Mouse (Mus musculus) adrenal gland, postnatal 14 days (tissue): Measurements from ENCODE around the gene Tmem8b. TPM values are rescaled to one million over a fixed set of nuclear protein-coding genes. Genes with fewer than 3 reads are reported as not detected.

ENCODE experiments used
- DNase-seq: peaks from one replicate; pipeline ENCODE4 v3.0.0; 2021; ENCODE audit warnings: mixed read lengths
- long read RNA-seq, 2 experiments: library from polyadenylated mRNA; stranded (forward); transcript quantifications; one replicate each; pipeline ENCODE4 v2.0.0; 2021
- total RNA-seq: library from RNA; stranded (reverse); gene quantifications from 2 replicates; pipeline ENCODE4 v1.2.3, GENCODE M21; 2021

Tmem8b gene
- total RNA-seq = 7.2 and 9.9 TPM in 2 replicates
- long read RNA-seq, experiment 1 = 0 reads
- long read RNA-seq, experiment 2, full-length matches to known transcripts = 1 of 2 reads
- long read RNA-seq, experiment 2, partial matches to known transcripts = 1 of 2 reads
- long read RNA-seq, experiment 2, other reads (novel, unspliced or antisense) = 0 of 2 reads

DNA sequence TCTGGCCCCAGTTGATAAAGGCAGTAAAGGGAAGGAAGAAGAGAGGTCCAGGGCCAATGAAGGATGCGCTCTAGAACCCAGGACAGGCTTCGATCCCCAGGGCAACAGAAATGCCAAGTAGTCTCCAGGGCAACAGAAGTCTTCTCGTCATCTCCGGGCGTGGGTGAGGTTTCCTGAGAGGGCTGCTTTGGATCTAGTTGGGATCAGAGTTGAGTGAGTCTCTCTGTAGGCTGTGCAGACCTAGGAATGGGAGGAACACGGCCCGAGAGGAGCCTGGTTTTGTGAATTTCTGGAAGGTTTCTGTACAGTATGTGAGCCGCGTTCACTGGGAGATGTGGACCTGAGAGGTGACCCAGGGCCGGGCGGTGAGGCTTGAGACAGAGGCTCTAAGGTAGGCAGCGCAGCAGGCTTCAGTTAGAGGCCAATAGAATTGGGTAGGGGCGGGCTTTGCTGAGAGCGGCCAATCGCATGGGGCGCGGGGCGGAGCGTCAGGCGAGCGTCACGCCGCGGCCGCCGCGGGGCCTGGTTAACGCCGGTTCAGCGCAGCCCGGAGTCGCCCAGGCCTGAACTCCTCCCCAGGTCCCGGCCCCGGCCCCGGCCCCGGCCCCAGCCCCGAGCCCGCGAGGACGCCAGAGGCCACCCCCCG is at the start of gene Tmem8b, which contains the start of gene Fam221b:
TSS of gene Tmem8b (plus strand) at position 190 of the 646 bp plus-strand sequence.
TSS of gene Fam221b (minus strand) at position 364 of the 646 bp plus-strand sequence.
- DNase-seq = peak; percentile 94

DNA sequence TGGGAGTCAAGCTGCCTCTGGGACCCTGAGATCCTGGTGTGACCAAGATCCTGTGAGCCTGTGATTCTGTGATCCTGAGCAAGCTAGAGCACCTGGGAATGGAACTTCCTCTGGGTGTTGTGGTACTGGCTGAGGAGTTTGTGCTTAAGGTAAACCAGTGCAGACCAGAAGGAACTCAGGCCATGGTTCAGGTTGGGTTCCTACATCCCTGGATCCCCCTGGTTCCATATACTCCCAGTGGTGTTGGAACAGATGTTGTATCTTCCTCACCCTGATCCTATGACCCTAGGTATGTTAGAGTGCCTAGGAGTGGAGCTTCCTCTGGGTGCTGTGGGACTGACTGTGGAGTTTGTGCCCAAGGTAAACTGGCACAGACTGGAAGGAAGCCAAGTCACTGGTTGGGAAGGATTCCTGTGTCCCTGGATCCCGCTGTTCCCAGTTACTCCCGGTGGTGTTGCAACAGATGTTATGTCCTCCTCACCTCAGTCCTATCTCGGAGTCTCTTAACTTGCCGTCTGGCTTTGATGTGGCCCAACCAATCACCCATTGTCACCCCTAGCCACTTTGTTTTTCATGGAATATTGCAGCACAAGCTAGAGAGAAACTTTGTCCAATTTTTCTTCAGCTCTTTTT is 48.5 kb upstream of the Tmem8b start:
- peak; percentile 37 for DNase-seq

DNA sequence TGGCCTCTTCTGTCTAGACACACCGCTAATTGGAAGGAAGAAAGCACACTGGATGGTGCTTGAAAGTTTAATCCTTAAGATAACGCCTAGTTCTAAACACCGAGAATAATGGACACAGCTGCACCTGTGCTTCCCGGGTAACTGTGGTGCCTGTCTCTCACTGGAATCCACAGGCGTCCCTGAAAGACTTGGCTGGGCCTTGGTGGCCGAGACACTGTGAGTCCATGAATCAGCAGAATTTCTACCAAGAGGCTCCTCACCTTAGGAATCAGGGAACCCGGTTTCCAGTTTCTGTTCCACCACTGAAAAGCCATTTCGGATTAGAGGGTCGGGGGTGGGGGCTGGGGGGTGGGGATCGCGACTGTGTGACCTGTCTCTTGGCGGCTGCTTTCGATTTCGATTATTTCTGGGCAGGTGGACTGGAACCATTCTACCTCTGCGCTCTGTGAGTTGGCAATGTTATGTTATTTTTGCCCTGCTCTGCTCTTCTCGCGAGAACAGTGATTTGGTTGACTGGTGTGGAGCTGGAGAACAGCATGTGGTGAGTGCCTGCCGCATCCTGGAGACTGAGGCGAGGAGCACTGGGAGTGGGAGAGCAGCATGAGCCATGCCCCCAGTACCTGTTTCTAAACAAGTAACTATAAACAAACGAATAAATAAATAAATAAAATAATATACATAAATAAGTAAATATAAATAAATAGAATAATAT is 39.5 kb upstream of the Tmem8b start:
- no peak for DNase-seq

DNA sequence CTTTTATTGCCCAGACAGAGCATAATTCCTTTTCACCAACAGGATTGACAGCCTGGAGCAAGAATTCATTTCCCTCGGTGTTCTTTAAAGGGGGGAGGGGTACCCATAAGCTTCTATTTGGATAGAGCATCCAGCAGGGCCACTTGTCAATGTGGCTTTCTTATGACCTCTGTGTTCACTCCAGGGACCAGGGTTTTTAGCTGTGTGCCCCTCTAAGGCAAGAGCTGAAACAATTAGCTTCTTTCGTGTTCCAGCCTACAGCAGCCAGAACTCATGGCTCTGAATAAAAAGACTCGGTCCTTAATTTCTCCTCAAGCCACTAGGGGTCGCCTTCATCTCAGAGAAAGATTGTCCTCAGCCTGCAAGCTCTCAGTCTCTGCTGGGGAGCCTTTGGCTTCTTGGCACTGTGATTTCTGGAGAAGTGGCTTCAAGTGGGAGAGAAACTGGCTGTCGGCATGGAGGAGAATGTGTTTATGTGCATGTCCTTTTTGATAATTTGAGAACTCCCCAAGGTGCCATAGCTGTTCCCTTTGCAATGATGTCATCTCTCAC is 38.7 kb upstream of the Tmem8b start:
- DNase-seq = peak; percentile 87

DNA sequence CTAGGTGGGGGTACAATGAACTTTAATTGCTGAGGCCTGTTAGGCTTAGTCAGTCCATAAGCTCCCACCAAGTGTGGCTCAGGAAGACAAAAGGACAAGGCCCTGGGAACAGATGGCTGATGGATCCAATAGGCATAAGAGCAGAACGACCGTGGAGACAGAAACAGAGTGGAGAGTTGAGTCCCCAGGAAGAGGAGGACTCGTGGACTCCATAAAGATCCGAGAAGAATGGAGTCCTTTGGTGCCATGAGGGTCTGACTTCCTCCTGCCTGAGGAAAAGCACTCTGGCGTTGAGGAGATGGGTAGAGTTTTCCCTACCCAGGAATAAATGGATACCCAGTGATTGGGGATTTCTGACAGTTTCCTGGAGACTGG is 38.1 kb upstream of the Tmem8b start:
- DNase-seq = no peak

DNA sequence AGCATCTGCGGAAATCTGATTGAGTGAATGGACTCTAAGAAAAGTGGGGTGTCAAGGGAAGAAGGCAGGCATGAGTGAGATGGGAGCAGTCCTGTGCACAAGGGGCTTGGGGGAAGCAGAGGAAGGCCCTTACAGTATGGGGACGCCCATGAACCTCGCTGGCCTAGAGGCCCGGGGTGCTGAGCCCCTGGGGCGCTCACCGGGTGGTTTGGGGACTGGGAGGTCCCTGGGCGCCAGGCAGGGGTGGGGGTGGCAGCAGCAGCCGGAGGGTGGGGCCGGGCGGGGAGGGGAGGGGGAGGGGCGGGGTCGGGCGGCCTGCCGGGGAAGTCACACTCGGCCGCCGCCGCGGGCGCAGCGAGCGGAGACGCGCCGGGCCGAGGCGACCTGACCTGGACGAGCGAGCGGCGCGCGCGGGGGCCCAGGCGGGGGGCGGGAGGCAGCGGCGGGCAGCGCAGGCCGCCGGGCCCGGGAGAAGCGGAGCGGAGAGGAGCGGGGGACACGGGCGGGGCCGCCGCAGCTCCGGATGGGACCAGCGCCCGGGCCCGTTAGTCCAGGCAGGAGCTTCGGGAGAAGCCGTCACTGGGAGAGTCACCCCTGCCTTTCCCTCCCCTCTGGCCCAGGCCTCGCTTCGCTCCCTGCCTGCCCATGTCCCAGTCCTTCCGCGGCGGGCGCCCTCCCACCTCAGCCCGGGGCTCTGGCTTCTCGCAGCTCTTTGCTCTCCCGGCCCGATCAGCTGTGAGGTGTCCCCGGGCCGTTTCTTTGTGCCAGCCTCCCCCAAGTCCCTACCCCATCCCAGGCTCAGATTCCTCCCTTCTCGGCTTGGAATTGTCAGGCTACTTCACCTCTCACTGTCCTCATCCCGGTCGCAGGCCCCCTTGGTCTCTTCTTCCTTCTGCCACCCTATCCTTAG is 37.5 kb upstream of the Tmem8b start, which contains the start of gene Npr2:
TSS of gene Npr2 (plus strand) at position 890 of the 910 bp plus-strand sequence.
- peak; percentile 76 for DNase-seq

DNA sequence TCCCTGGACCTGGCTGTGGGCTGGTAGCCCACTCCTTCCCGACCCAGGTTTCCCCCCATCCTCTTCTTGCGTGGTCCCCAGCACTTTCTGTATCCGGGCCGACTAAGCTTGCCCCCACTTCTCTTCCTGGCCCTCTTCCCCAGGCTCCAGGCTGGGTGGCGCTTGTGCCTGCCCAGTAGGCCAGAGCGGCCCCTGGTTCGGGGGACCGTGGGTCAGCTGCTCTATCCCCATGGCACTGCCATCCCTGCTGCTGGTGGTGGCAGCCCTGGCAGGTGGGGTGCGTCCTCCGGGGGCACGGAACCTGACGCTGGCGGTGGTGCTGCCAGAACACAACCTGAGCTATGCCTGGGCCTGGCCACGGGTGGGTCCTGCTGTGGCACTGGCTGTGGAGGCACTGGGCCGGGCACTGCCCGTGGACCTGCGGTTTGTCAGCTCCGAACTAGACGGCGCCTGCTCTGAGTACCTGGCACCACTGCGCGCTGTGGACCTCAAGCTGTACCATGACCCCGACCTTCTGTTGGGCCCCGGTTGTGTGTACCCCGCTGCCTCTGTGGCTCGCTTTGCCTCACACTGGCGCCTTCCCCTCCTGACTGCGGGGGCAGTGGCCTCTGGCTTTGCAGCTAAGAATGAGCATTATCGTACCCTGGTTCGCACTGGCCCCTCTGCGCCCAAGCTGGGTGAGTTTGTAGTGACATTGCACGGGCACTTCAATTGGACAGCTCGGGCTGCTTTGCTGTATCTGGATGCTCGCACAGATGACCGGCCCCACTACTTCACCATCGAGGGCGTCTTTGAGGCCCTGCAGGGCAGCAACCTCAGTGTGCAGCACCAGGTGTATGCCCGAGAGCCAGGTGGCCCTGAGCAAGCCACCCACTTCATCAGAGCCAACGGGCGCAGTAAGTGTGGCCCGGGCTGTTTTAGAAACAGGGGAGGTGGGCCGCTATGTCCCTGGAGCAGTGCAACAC is 36.5 kb upstream of the Tmem8b start:
- peak; percentile 40 for DNase-seq

DNA sequence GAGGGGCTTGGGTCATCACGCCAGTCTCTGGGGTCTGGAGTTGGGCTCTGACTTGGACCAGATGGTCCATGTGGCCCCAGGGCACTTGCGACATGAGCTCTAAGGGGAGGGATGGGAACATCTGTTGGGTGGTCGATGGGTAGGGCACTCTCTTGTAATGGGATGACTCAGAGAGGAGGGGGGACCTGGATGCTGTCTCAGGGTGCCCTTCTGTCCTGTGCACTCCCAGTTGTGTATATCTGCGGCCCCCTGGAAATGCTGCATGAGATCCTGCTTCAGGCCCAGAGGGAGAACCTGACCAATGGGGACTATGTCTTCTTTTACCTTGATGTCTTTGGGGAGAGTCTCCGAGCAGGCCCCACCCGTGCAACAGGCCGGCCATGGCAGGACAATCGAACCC is 35.5 kb upstream of the Tmem8b start:
- DNase-seq = no peak

DNA sequence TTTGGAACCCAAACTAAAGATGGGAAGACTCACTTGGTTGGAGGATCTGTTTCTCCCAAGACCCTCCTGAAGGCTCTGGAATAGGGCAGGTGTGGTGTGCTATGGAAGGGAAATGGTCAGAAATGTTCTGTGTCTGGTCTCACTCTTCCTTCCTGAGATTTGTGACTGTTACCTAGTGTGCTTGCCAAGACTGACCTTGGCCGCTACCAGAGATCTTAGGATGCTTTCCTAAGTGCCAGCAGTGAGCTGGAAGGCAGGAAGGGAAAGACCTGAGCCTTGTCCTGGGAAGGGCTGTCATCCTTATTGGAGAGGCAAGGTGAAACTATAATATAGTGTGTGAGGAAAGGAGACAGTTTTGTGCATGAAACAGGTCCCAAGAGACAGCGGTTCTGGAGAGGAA is 35.0 kb upstream of the Tmem8b start:
- DNase-seq = no peak

DNA sequence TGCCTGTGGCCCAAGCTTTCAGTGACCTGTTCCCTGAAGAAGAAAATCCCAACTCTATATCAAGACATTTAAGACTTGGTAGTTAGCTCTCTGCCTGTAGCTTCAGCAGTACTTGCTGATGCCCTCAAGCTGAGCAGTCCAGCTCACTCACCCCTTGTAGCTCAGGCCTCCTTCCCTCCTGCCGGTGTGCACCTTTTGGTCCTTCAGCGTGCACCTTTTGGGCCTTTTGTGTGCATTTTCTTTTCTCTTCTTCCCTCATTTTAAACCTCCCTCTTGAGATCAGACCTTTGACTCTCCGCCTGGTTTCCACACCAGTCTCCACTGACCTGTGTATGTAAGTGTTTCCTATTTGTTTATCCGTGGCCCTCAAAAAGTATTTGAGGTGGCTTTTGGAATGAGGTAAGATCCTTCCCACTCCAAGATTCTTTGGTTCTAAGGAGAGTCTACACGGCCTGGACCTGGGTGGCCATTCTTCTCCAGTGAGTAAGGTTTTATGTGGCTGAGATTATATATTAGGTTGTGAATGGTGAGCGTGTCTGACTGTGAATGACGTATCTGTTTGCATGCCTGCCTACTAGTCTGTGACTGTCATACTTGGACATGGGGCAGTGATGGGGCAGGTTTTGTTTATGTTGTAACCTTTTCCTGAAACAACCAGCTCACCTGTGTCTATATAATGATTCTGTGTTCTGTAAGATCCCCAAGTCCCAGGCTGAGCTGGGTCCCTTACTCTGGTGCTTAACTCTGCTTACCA is 34.0 kb upstream of the Tmem8b start:
- DNase-seq = no peak

DNA sequence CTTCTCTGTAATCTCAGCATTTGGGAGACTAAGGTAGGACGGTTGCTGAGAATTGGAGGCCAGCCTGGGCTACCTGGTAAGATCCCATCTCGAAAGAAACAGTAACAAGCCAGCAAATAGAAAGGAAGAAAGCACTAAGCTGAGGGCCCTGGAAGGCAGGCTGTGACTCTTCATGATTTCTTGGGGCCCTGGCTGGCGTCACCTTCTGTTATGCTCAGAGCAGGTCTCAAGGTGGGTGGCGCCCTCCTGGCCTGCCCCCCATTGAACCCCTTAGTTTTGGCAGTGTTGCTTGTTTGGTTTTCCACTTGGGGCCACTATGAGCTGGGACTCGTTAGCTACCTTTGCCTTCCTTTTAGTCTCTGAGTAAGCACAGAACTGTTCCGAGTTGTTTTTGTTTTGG is 32.0 kb upstream of the Tmem8b start:
- DNase-seq = no peak

DNA sequence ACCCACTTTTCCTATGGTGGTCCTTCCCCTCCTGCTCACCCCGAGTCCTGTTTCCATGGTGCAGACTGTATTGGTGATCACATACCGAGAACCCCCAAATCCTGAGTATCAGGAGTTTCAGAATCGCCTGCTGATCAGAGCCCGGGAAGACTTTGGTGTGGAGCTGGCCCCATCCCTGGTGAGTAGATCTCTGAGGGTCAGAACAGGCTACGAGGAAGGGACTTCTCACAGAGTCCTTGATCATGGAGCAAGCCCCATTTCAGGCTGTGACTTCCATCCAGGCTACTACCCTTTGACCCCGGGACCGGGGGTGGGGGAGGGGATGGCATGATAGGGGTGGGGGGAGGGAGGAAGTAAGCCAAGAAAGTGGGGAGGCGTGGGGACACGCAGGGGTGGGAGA is 28.7 kb upstream of the Tmem8b start:
- DNase-seq = no peak

DNA sequence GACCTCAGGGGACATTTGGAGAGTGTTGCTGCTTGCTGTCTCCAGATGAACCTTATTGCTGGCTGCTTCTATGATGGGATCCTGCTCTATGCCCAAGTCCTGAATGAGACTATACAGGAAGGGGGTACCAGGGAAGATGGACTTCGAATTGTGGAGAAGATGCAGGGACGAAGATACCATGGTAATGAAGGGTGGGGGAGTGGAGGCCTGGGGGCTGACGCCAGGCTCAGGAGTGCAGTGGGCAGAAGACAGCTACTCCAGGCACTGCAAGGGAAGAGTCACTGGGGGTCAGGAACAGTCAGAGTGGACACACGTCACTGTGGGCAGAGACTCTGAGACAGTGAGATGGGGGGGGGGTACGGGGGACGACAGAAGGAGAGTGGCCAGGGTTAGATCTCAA is 28.3 kb upstream of the Tmem8b start:
- no peak for DNase-seq

DNA sequence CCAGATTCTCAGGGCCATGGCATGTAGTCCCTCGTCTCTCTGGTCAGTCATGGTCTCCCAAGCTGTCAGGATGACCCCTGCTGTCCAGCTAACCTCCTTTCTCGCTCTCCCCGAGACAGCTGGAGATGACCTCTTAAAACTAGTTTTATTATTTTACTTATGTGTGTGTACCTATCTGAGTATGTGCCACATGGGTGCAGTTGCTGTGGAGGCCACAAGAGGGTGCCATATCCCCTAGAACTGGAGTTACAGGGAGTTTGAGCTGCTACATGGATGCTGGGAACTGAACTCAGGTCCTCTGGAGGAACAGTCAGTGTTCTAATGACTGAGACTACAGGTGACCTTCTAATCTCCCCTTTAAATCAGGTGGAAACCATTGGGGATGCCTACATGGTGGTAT is 19.0 kb upstream of the Tmem8b start:
- DNase-seq = no peak

DNA sequence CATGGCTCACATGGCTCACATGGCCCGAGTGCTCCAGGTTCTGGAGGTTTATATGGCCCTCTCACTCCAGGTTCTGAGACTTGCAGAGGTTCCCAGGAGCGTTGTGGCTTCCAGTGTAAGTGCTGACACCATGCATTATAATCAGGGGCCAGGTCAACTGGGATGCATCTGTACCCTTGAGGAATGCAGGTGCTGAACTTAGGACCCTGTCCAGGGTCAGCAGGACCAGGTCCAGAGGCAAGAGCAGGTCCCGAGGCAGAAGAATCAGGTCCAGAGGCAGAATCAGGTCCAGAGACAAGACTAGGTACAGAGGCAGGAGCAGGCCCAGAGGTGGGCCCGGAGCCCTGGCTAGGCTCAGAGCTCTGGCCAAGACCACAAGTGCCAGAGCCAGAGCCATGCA is 16.0 kb upstream of the Tmem8b start:
- no peak for DNase-seq

DNA sequence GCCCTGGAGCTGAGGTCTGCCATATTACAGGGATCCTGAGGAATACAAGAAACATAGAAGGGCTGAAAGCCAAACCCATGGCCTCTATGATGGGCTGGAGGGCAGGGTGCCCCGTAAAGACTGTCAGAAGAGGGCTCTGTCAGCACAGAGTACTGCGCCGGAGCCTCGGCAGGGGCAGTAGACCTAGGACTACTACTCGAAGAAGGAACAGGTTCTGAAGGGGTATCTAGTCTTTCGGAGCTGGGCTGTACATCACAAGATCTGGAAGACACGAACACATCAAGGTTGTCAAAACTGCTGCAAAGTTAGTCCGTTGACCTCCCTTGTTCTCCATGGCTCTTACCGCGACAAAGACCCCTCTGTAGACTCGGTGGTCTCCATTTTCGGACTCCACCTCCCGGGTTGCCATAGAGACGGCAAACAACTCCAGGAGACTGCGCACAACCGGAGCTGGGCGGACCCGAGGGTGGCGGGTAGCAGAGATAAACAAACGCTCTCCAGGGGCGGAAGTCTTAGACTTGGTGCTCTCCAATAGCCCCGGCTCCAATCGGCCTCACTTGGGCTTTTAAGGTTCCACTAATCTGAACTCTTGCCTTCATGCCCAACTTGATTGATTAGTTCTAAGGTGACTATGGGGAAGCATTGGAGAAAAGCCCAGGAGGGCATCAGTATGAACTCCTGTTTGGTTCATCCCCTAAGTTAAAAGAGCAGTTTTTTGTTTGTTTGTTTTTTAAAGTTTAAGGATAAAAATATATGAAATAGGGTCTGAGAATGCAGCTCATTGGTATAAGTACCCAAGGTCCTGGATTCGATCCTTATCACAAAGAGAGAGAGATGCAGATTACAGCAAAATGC is 15.4 kb upstream of the Tmem8b start, which contains the start of gene Spag8:
TSS of gene Spag8 (minus strand) at position 434 of the 855 bp plus-strand sequence.
- peak; percentile 63 for DNase-seq

DNA sequence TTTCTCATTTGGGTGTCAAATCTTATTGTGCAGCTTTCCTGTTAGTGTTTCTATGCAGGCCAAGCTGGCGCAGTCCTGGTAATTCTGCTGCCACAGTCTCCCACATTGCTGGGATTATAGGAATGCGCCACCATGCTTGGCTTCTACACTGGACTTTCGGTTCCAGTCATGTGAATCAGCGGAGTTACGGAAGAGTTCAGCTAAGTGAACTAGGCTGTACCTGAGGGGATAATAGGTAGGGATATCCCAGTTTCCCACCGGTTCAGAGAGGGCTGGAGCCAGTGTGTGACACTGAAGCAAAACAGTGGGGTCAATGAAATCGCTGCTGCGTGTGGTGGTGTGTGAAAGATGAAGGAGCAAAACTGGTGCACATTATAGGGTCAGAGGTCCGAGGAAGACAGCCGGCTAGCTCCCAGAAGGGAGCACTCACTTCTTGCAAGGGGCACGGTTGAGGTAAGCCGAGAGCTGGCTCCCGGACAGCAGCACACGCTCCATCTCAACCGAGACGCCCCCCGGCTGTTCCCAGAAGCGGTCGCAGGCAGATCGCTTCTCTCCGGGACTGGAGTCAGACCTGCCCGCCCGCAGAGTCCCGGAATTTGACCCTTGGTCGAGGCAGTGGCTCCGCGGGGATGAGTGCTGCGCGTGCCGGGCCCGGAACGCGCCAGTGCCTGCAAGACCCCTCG is 13.0 kb upstream of the Tmem8b start:
- no peak for DNase-seq
